Mouse (Mus musculus) C2C12 (cell line): ENCODE measurements around the gene Prdm8.

Experiments
- CTCF ChIP-seq: IDR thresholded peaks from one replicate; pipeline ENCODE4 v1.5.1; 2011; ENCODE audit not compliant: control insufficient read depth, insufficient read depth, insufficient read length
- FOSL1 ChIP-seq: IDR thresholded peaks from one replicate; pipeline ENCODE4 v1.8.0; 2011; ENCODE audit warnings: mild to moderate bottlenecking, low read length; ENCODE audit not compliant: poor library complexity, insufficient read depth, severe bottlenecking
- MAX ChIP-seq: IDR thresholded peaks from one replicate; pipeline ENCODE4 v1.6.1; 2011; ENCODE audit warnings: mild to moderate bottlenecking, control low read depth
- MYOD1 ChIP-seq: IDR thresholded peaks from one replicate; pipeline ENCODE4 v1.6.1; 2011; ENCODE audit warnings: low read depth; ENCODE audit not compliant: control insufficient read depth, insufficient read length
- MYOG ChIP-seq: IDR thresholded peaks from one replicate; pipeline ENCODE4 v1.6.1; 2011; ENCODE audit not compliant: control insufficient read depth, insufficient read length; ENCODE audit errors: extremely low read depth
- USF1 ChIP-seq: IDR thresholded peaks from one replicate; pipeline ENCODE4 v1.6.1; 2011; ENCODE audit warnings: low read depth, mild to moderate bottlenecking, control low read depth, moderate library complexity

DNA sequence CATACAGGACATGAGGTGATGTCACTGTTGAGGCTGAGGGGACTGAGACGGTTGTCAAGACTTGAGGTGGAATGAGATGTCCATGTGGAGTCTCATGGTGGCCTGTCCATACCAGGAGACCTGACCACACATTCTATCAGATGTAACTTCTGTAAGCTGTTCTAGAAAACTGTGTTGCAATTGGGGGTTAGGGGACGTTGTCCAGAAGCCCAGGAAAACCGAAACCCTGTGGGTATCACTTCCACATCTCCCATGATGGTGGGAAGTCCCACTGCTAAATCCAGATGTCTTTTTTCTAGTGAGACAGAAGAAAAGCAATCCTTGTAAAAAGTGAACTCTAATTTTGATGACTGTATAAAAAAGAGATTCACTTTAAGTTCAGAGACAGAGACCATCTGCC is 39.9 kb upstream of the Prdm8 start:
- TF ChIP-seq CTCF (no peak), FOSL1 (no peak), USF1 (no peak), MYOG (no peak), MYOD1 (no peak), MAX (no peak)
